Mouse (Mus musculus): Measurements from ENCODE around the gene Pbx1.

The Pbx1 gene

DNA sequence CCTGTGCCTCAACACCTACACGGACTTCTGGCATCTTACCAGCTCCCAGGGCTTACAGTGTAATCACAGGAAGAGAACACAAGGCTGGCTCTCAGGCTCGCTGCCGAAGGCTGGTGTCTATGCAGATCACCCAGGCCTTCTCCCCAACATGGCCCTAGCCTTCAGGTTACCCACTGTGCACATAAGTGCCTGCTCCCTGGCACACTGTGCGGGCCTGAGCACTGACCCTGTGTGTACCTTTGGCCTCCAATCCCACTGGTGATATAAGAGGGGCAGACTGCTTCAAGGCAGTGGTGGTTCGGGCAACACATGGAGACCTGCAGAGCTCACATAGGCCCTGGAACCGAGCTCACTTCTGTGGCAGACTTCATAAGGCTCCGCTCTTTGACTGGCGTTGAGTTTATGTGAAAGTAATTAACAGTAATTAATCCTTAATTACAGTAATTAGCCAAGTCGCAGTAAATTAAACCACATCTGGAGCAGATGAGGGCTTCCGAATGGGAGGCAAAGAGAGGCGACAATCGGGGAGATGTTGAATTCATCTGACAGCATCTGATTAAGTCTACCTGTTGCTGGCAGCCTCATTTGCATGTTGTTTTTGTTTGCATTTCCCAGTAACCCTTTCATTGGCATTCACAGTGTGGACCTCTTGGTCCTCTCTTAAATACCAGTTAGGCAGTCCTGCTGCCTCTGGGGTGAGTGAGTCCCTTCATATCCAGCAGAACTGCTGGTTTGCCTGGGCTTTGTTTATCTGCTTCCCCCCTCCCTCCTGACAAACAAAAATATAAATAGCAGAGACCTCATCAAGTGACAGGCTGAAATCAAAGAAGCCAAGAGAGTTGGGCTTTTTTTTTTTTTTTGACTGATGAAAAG lies 163.1 kb downstream of the Pbx1 start:
- no peak for DNase-seq (ENCODE audit: low read depth)

DNA sequence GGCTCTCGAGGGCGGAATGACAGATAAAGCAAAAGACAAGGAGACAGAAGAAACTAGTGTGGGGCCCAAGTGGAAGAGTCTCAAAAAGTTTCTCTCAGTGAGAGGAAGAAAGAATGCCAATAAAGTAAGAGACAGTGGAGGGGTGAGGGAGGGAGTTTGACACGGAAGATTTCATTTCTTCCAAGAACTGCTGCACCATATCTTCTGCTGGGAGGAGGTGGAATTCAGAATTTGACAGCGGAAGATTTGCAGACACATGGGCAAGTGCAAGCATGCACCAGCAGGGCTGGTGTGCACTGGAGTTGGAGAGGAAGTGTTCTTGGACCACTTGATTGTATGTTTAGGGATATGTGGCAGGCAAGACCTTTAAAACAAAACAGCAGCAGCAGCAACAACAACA lies 163.8 kb downstream of the Pbx1 start:
- no peak for DNase-seq (ENCODE audit: low read depth)

DNA sequence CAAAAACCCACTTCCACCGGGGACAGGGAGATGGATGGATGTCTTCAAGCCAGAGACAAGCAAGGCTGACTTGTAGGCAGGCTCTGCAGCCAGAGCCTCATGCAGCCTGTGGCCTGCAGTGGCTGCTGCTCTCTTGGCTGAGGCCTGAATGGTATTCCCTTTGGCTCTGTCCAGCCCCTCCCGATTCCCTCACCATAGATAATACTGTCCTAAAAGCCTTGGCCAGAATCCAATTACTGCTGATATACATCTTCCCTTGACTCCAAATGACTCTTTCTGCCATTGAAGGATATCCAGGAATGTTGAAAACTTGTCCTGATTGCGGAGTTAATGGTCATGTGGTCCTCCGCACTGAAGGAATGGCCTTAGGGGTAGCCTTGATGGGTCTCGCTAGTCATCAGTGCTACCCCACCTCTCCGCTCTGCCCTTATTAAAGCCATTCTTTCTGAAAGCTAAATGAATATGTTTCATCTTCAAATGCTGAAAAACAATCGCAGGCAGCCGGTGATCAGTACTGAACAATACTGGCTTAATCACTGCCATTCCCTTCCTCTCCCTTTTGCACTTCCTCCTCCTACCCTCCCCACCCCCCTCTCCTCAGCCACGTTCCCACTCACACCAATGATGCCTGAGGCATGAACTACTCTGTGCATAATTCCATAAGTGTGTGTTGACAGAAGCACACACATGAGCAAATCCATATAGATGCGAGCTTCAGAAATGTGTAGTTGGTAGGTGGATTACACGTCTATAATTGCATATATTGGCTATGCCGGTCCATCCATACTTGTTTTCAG lies 166.3 kb downstream of the Pbx1 start:
- DNase-seq (ENCODE audit: low read depth): no peak

DNA sequence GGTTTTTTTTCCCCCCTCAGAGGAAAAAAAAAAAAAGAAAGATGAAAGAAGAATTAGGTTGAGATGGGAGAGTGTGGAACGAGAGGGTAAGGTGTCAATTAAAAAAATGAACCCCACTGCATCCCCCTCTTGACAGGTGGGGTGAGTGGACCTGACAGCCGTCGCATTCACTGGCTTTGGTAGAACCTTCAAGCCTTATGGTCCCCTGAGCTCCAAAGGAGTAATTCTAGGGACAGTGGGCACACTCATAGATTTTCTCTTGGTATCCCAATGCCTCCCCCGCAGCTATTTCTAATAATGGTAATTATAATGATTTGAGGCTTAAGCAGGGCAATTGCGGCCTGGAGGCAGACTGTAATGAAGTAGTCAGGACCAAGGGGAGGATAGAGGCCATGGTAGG lies 167.0 kb downstream of the Pbx1 start:
- no peak for DNase-seq (ENCODE audit: low read depth)

DNA sequence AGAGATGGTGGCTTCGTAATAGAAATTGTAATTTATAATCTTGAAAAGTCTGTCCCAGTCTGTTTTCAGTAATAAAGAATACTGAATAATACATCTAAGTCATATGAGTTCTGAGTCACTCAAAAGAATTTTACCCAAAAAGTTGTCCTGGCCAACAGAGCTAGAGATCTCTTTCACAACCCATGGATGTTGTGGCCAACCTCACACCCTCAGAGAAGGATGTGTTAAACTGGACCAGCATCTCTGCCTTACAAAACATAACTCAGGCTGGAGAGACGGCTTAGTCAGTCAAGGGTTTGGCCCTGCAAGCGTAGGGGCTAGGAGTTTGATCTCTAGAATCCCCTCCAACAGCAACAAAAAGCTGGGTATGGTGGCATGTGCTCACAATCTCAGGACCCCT lies 171.7 kb downstream of the Pbx1 start:
- DNase-seq (ENCODE audit: low read depth): no peak

DNA sequence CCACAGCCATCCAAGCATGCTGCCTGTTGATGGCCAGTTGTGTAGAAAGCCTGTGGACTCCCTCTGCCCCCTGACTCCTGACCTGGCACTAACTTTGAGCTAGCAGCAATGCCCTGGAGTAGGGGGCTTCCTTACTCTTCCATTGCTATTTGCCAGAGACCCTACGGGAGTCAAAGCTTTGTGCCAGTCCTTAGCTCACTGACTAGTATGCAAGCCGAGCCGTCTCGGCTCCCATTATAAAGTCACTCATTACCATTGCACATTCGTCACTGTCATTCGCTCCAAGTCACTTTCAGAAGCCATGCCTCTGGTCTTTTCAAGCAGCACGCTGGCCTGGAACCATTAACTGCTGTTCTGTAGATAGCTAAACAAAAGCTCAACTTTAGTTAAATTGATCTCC lies 173.2 kb downstream of the Pbx1 start:
- no peak for DNase-seq (ENCODE audit: low read depth)

DNA sequence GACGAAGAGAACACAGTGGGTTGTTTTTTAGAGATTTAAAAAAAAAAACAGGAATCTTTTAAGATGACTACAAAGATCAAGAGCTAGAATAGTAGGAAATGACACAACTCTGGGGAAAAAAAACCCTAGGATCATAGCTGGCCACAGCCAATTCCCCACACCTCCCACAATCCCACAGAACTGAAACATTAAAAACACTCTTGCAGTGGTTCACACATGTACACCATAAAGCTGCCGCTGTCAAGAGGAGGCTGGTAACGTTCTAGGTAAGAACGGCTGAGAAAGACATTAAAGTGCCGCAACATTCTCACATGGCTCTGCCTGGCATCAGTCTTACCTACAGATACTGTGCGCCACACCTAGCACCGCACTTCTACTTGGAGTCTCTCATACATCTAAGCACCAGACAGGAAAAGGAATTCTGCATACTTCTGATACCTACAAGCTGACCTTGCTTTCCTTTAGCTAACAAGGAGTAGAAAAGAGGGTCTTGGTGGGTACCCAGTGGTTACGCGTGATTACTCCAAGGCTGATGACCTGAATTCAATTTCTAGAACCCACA lies 176.6 kb downstream of the Pbx1 start:
- no peak for DNase-seq (ENCODE audit: low read depth)

DNA sequence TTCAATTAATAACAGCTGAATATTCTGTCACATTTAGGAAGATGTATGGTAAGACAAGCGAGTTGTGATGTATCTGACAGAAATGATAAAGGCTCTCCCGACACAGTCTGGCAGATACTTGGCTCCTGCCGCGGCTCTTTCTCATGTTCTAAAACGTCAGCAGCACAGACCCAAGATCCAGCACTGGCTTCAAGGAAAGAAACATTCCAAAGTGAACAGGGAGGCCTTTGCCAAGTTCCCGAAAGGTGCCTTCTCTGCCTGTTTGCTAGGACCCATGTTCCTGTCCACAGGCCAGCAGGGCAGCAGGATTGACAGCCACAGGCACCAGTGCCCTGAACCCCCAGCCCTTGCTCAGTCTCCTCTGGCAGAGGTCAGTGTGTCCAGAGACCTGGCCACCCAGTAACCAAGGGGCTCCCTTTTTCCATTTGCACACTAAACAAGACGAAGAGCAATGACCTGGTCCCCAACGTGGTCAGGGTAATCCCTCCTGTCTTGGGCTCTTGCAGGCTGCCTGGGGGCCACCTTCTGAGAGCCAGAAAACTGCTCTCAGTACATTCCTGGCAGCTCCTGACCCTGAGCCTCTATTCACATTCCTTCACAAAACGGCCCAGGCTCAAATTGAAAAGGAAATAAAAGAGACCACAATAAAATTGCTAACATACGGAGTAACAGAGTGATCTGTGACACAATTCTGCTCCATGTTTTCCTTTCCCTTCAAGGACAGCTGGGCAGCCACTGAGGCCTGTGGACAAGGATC lies 184.9 kb downstream of the Pbx1 start:
- DNase-seq (ENCODE audit: low read depth): no peak

DNA sequence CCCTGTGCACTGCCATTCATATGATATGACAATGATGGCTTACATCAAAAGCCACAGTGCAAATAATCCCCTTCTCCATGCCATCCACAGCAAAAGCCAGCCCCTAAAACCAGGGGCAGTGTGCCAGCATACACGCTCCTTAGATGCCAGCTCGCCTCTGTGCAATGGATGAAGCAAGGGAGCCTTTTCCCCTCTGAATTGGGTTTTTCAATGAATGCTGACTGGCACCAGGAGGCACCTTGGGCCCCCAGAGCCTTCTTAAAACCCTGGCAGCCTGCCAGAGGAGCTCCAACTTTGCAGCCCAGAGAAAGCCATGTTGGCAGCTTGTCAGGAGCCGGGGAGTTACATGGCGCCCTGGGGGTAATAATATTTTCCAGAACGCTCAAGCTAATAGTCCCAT lies 186.5 kb downstream of the Pbx1 start:
- no peak for DNase-seq (ENCODE audit: low read depth)

DNA sequence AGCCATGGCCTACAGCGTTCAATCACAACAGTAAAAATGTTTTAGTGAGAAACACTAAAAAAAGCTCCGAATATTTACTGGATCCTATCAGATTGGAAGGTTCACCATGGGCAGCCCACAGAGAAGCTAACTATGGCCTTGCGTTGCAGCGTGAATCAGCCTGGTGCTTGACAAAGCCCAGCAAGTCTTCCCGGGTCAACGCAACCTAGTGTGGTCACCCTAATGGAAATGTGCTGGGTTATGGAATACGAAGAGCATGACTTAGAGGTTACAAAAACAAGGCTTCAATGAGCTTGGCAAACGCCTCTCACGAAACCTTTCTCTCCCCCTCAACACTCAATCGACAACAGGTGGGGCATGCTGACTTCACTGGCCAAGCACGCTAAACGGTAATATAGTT lies 188.3 kb downstream of the Pbx1 start:
- no peak for DNase-seq (ENCODE audit: low read depth)

DNA sequence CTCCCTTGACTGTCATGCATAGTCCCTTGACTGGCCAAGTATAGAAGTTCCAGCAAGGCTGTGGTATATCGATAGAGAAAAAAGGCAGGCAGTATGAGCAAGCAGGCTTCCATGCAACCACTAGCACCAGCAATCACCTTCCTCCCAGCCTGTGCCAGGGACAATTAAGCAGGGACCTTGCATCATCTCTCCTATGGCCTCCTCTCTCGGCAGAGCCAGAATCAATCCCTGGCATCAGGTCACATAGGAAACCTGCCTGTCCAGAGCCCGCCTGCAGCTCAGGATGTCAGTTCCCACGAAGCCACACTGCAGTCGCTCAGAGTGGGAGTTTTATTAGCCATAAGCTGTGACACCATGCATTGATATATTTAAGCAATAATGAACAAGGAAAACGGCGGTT lies 189.0 kb downstream of the Pbx1 start:
- no peak for DNase-seq (ENCODE audit: low read depth)

DNA sequence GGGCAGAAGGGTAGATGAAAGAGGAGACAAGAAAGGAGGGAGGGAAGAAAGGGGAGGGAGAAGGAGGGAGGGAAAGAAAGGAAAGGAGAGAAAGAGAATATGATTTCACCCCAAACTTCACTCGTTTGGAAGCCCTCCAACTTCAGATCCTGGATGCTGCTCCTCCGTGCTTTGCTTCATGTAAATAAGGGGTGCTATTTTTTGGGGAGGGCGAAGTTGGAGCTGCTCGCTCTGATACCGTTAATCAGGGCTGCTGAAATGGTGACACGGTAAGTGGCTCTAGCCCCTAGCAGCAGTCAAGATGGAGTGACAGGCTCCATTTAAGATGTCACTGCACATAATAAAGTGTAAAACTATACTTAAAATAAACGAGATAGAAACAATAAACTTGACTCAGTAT lies 190.8 kb downstream of the Pbx1 start:
- DNase-seq (ENCODE audit: low read depth): no peak

DNA sequence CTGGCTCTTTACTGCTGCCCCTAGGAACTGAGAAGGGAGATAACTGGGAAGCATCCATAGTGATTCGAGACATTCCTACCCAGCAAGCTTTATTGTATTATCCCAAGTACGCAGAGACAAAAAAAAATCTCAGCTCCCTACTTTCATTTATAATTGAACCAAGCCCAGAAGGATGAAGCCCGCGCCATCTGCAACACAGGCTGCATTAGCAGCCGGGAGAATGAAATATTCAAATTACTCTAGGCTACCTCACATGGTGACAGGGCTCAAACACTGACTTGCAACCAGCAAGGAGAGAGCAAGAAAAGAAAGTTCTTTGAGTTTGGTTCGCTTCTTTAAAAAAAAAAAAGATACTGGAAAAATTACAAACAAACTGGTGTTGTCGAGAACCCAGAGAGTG lies 191.2 kb downstream of the Pbx1 start:
- DNase-seq (ENCODE audit: low read depth): no peak

DNA sequence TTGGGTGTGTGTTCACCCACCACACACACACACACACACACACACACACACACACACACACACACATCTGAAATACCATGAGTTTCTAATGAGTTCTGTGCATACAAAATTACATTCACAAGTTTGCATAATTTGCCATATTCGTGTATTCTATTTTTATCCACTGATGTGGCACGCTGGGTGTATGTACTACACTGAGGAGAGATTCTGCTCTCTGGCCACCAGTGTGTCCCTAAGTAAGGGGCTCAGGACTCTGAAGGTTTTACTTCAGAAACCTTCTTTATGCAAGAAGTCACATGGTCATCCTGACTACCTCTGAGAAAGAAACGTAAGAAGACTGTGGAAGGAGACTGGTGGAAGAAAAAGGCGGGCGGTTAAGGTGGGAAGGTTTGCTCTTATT lies 191.7 kb downstream of the Pbx1 start:
- DNase-seq (ENCODE audit: low read depth): no peak

DNA sequence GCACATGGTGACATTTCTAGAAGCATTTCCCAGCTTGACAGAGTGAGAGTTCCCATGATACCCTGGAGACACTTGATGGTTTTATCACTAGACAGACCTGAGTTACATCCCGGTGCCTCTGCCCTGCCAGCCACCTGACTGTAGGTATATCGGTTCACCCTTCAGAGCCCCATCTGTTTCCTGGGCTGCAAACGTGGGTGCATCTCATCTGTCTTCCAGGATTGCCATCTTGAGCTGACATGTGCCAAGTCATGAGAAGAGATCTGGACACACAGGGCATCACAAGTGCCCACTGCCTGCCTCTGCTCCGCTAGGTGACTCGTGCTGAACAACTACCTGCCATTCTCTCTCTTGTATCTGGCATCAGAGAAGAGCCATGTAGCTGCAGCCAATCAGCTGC lies 196.0 kb downstream of the Pbx1 start:
- no peak for DNase-seq (ENCODE audit: low read depth)

DNA sequence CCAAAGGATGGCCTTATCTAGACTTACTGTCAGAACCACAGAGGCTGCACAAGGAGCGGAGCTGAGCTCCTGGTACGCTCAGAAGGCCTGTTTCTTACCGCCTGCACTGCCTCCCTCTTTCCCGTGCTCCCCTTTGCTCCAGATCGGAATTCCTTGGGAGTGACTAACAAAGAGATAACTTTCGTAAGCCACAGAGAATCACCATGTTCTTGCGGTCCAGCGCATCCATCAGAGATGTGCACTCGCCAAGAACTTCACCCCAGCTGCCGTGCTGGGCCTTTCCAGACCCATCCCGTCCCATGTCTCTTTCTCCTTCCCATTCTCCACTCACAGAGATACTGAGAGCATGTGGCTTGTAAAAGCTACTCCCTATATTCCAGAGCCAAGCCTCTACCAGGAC lies 197.7 kb downstream of the Pbx1 start:
- DNase-seq (ENCODE audit: low read depth): no peak

DNA sequence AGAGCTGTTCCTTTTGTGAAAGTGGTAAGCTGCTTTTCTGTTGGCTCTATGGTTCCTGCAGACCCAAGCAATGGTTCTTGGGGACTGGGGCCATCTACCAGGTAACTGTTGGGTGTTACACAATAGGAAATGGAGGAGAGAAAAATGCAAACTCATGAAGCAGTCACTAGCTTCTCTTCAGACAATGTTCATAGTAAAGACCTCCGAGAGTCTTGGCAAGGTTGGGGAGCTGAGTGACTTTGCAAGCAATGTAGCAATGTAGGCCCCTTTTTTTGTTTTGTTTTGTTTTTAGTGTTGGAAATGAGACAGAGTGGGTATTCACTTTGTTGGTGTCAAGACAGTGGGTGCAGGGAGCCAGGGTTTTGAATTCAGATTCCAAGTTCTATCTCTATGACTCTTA lies 198.9 kb downstream of the Pbx1 start:
- DNase-seq (ENCODE audit: low read depth): no peak

DNA sequence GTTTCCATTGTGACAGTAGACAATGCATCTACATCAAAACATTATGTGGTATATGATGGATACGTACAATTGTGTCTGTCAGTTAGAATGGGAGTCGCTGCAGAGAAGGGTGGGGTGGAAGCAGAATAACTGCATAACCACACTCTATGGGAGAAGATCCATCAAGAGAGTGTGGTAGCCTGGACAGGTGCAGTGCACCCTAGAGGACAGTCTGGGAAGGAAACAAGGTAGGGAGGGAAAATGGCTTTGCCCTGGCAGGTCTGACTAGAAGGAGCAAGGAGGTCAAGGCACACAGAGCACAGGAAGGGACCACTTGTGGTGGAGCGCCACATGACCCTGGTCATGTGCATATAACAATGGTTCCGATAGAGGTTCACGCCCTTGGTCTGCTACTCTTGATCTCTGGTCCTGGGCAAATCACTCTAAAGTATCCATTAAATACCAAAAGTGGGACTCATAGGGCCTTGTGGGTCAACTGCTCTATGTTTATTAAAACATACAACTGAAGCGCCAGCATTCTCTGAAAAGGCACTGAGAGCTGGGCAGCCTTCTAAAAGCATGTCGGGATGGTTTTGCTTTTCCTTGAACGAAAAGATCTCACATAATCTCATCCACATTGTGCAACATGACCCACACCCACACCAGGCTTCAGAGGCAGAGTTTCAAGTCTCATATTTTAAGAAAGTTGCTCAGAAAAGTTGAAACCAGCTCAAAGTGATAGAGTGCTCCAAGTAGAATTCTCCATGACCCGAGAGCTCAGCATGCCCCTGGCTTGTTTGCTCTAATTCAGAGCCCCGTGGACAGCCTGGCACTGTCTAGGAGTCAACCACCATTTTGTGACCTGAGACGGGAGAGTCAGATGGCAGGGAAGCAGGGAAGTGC lies 200.3 kb downstream of the Pbx1 start:
- DNase-seq (ENCODE audit: low read depth): no peak

DNA sequence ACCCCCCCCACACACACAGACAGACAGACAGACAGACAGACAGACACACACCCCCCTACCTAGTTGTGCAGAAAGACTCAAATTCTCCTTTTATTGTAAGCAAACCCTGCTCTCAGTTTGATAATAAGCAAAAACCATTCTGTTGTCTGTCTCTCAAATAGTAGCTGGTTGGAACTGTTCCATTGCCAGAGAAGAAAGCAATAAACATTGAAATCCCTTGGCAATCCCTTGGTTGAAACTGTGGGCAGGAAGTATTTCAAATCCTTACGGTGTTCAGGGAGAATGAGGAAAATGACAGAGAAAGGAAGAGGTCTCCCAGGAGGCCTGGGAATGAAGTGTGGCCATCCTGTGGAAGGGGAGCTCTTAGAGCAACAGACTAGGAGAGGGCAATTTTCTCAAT lies 201.2 kb downstream of the Pbx1 start:
- no peak for DNase-seq (ENCODE audit: low read depth)

DNA sequence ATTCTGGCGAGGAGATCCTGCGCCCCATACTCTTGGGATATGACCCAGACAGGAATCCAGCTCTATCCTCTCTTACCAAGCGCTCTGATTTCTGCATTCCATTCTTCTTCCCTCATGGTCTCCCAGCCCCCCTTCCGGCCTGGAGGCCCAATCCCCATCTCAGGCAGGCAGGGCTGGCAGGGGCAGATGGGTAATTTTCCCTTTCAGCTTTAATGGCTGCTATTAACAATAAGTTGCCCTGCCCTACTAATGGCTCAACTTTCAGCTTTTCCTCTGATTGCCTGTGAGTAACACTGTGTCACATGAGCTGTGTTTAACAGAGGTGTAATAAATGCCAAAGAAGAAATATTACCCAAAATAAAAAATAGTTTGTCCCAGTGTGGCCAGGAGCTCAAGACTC lies 201.9 kb downstream of the Pbx1 start:
- DNase-seq (ENCODE audit: low read depth): no peak

DNA sequence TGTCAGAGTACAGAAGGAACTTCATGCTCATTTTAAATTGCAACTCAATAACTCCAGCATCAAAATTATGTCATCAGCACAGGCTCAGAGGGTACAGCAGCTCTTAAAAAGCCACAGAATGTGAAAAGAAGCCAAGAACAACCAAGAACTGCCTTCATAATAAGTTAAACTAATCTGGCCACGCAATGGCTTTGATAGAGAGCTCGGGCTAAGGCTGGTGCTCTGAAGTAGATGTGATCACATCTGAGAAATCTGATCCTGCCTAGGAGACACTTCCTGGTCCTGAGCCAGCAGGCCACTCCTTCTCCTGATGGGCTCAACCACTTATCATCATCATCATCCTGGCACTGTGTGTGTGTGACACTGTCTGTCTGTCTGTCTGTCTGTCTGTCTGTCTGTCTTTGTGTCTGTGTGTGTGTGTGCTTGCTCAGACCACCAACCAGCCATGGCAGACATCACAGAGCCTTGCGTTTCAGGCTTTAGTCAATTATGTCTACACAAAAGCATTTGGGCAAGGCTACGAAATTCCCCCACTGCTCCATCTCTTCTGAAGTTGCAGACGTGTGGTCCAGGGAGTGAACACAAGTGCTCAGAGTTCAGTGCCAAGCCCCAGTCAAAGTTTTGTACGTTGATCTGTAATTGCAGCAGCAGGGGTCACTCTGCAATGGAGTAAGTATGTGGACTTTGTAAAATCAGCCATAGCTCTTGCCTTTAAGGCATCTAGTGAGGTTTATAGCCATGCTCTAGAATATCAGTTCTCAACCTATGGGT lies 203.1 kb downstream of the Pbx1 start:
- no peak for DNase-seq (ENCODE audit: low read depth)
